Mouse (Mus musculus): Measurements from ENCODE around the gene Imp4.
A peak's percentile ranks its signal among the peaks of the same experiment; 100 is the strongest.
"Not testable (repeated sequence)": the region's sequence is repeated elsewhere in the genome, so short reads cannot be mapped to it uniquely, and the experiment has no call there.

Imp4 gene

GRCm38 (mm10) chr1:34439215-34439960 is at the start of gene Imp4, which contains the start of gene Ccdc115:
Imp4 (plus strand) TSS chr1:34439851.
Ccdc115 (minus strand) TSS chr1:34439672.
- peak; percentile 98 for DNase-seq (ENCODE audit: low read depth, low spot score)

- DNase-seq (ENCODE audit: low read depth, low spot score), result no peak
Observed at GRCm38 (mm10) chr1:34396321-34396720, 43.3 kb upstream of the Imp4 start.

DNA sequence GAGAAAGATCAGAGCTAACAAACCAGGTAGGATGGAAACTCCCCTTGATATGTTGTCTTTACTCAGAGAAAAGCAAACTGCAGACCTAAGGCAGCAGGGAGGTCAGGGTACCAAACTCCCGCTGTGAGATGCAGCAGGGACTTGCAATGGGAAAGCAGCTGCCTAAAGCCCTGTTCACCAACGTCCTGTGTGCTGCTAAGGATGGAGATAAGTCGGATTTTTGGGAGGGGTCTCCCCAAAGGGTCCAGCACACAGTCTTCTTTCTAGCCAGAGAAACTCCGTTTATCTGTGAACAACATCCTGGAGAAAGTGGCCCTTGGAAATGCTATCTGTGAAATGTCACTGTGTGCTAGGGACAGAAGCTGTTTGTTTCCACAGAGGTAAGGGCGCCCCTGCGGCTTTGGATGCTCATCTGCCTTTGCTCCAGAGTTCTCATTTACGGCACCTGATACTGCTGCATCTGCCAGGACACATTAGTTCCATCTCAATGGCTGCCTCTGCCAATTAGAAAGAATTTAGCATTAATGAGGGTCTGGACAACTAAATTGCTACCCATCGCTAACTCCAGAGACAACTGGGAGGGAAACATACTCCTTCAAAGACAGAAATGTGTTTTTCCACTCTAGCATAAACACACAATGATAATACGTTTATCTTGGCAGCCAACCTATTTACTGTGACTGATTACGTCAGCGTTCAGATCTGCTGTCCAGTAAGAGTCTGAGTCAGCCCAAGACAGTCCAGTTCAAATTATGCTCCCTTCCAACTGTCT is 40.3 kb upstream of the Imp4 start:
- DNase-seq (ENCODE audit: low read depth, low spot score), result no peak

DNA sequence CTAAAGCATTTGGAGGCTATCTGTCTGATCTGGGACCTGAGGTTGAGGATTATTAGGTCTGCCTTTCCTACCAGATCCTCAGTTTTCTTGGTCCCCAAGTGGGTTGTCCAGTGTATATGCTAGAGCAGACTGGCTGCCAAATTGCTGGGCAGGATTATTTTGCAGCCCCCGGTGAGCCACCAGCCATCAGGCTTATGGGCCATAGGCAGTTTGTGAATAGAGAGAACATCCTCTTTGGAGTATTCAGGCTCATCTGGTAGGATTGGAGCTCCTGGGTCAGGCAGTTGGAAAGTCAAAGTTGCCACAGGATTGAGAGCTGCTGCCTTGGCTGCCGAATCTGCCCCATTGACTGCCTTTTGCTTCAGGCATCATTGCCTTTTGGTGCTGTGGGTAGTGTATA is 11.2 kb upstream of the Imp4 start:
- DNase-seq (ENCODE audit: low read depth, low spot score), result no peak

- DNase-seq (ENCODE audit: low read depth, low spot score), result no peak
Observed at GRCm38 (mm10) chr1:34429281-34429680, 10.4 kb upstream of the Imp4 start.

- no peak for DNase-seq (ENCODE audit: low read depth, low spot score)
Observed at GRCm38 (mm10) chr1:34430981-34431380, 8.7 kb upstream of the Imp4 start.

GRCm38 (mm10) chr1:34431431-34431830 is 8.2 kb upstream of the Imp4 start:
- DNase-seq (ENCODE audit: low read depth, low spot score), result no peak

- no peak for DNase-seq (ENCODE audit: low read depth, low spot score)
Observed at GRCm38 (mm10) chr1:34432411-34432775, 7.3 kb upstream of the Imp4 start.

- peak; percentile 68 for DNase-seq (ENCODE audit: low read depth, low spot score)
Observed at GRCm38 (mm10) chr1:34432776-34433481, 6.7 kb upstream of the Imp4 start.

- DNase-seq (ENCODE audit: low read depth, low spot score), result peak; percentile 70
Observed at GRCm38 (mm10) chr1:34433891-34434521, 5.6 kb upstream of the Imp4 start.

DNA sequence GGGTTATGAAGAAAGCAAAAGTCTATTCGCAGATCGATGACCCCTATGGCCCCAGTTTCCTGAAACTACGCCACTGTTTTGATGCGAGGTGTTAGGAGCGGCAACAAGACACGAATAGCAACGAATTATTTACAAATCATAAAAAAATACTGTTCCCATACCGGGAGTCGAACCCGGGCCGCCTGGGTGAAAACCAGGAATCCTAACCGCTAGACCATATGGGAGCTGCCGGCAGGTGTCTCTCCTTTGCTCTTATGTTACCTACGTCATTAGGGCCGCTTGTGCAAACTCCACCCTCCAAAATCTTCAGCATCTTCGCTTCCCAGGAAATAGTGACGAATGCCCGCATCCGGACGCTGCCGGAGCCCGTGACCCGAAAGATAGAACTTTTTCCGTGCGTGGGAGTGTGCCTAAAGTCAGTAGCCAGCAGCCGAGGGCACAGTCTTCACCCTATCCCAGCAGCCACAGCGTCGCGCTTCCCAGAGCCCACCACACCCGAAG is 4.9 kb upstream of the Imp4 start:
- peak; percentile 94 for DNase-seq (ENCODE audit: low read depth, low spot score)

GRCm38 (mm10) chr1:34435371-34436120 is 4.1 kb upstream of the Imp4 start:
- DNase-seq (ENCODE audit: low read depth, low spot score), result no peak

GRCm38 (mm10) chr1:34436374-34436773 is 3.3 kb upstream of the Imp4 start:
- DNase-seq (ENCODE audit: low read depth, low spot score), result no peak

DNA sequence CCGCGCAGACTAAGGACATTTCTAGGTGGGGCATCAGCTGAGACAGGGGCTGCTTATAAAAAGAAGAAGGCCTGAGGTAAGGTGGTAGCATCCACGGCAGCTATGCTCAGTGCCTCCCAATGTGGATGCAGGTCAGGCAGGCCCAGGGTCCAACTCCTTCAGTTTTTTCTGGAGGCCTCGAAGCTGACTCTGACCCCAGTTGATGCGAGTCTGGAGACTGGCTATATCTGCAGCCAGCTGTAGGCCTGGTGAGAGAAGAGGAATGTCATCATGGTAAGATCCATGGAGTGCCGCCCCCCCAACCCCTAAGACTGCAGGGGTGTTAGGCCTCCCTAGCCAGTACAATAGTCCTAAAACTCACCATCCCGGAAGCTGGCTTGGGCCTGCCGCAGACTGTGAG is 2.3 kb upstream of the Imp4 start:
- not testable (repeated sequence) for DNase-seq (ENCODE audit: low read depth, low spot score)

DNA sequence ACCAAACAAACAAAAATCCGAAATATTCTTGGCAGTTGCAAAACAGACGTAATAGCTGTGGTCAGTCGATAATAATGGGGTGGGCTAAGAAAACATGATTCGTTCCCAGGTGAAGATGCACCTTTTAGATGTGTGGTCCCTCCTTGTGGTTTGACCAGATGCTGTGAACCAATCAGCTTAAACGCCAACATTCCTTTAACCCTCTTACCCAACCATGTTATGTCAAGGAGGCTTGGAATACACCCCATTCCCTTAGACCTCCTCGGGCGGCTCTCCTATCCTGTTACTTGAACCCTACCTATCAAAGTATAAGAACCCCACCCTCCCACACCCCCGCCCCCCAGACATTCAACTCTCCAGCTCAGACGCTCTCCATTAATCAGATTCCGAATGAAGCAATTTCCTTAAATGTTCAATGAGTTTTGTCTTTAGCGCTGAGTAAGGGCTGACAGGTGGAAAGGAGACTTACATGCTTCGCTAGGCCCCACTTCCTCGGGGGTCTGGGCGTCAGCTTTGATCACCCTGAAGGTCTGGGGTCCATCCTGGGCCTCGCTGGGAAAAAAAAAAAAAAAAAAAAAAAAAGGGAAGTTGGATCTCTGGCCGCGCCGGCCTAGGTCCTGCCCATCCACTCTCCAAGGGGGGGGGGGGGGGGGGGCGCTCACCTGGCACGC is 1.1 kb upstream of the Imp4 start:
- DNase-seq (ENCODE audit: low read depth, low spot score), result peak; percentile 14

- DNase-seq (ENCODE audit: low read depth, low spot score), result peak; percentile 47
Observed at GRCm38 (mm10) chr1:34439961-34440630, 445 bp downstream of the Imp4 start.

- no peak for DNase-seq (ENCODE audit: low read depth, low spot score)
Observed at GRCm38 (mm10) chr1:34443124-34443523, 3.5 kb downstream of the Imp4 start.

- DNase-seq (ENCODE audit: low read depth, low spot score), result peak; percentile 56
Observed at GRCm38 (mm10) chr1:34458431-34458830, 18.8 kb downstream of the Imp4 start.

DNA sequence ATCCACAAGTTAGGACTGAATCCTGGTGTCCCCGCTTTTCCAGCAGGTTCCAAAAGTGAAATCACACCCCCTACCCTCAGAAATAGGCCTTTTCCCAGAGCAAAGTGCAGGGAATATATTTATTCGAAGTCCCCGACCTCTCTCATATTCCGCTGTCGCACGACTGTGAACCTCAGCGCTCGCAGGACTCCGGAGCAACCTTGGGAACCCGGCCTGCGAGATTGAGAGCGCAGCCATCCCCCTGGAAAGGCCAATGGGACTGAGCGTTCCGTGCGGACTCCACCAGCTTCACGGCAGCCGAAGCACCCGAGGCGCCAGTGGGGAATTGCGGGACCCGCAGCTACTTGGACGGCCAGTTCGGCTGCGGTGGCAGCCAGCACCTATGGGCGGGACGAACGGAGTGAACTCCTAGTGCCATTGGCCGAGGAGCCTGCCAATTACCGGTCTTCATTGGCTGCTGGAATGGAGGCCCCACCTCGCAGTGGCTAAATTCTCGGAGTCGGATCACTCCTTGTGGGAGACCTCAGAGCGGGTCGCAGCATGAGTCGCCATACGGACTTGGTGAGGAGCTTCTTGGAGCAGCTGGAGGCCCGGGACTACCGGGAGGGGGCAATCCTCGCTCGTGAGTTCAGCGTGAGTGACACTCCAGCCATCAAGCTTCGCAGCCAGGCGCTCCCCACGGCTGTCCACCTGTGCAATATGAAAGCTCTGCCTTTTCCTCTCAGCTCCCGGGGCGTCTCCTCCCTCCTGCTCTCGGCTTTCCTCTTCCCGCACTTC is 19.8 kb downstream of the Imp4 start, which contains the start of gene Ptpn18:
TSS of gene Ptpn18 (plus strand) at position 479 of the 777 bp plus-strand sequence.
- peak; percentile 92 for DNase-seq (ENCODE audit: low read depth, low spot score)
